Mouse (Mus musculus): Measurements from ENCODE around the gene Cbr2.

The Cbr2 gene

DNA sequence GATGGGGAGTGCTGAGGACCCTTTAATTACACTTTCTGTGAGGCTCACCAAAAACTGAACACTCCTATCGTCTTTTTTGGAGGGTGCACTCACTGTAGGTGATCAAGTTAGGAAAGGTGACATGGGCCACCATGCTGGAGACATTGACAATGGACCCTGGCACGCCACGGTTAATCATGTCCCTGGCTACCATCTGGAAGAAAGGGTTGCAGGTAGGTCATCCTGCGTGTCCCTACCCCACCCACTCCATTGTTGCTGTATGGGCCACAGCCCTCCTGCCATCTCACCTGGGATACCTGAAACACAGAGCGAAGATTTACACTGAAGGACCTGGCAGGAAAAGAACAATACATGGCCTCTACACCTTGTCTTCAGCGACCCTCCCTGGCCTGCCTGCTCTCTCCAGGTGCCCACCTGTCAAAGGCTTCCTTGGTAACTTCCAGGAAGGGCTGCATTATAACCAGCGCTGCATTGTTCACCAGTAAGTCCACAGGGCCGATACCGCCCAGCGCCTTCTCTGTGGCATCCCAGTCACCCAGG is 1.5 kb downstream of the Cbr2 start:
- DNase-seq (ENCODE audit: low read depth), result no peak

DNA sequence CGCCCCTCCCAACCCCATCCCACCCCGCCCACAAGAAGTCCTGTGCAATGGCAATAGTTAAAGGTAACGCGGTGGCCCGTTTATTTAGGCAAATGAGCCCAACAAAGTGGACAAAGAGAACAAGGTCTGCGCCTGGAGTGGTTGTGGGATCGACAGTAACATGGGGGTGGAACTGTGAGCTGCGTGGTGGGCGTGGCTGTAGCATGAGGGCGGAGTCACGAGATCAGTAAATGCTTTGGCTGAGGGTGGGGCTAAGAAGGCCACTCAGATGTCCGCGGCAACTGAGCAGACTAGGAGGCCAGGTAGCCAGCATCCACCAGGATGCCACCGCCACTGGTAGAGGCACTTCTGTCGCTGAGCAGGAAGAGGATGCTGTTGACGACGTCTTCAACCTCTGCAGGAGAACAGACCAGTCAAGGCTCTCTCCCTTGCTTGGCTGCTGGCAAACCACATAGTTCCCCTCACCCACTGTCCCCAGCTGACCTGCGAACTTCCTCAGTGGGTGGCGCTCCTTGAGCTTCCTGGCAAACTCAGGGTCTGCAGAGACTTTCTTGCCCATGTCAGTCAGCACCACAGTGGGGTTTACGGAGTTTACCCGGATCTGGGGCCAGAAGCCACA is 2.4 kb downstream of the Cbr2 start:
- peak; percentile 72 for DNase-seq (ENCODE audit: low read depth)

DNA sequence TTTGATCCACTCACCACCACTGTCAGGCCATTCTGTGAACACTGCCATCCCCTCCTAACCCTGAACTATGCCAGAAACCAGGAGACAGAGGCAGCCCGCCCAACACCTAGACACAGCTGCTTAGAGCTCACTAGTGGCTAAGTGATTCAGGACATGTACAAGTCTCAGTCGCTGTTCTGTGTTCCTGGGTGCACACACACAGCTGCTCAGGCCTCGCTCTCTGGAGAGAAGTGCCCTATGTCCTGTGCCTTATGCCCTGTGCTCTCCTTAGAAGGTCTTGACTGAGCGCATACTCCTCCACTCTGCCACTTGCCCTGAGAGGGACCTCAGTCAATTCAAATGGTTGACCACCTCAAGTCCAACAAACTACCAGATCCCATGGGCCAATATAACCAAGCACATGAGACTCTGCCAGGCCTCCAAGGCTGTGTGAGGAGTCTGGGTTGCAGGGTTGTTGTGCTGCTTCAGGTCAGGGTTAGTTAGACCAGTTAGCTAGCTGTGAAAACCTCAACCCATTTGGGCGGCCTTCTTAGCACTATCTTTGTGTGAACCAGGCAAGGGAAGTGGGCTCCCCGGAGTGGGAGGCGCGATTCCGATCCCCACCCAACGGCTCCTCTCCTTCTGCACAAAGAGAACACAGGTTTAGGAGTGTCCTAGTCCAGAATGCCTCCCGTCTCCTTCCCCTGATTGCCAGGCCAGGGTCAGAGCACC is 3.2 kb downstream of the Cbr2 start:
- DNase-seq (ENCODE audit: low read depth), result no peak

DNA sequence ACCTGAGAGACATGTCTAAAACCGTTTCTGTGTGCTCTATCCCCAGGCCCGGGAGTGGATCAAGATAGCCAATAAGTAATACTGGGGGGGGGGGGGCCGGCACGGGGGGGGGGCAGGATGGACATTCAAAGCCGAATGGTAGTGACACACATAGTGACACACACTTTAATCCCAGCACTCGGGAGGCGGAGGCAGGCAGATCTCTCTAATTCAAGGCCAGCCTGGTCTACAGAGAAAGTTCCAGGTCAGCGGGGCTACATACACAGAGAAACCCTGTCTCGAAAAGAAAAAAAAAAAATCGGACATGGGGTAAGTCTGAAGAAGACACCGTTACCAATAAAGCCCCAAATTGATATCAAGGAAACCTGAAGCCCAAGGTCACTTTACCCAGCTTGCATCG is 4.3 kb downstream of the Cbr2 start:
- DNase-seq (ENCODE audit: low read depth), result no peak

DNA sequence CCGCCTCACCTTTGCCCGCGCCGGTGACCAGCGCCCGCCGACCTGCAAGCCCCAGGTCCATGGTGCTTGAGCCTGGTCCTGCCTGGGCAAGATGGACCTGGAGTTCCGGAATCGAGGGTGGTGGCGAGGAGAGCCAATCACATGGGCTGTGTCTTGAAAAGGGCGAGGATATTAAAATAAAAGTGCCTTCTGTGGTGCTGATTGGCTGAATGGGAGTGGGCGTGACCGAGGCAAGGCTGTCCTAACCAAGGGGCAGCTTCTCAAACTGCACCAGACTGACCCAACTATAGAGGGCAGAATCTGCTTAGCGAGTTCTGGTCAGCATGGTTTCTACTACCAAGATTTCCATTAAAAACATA is 4.8 kb downstream of the Cbr2 start, which contains the start of gene Dcxr:
Gene Dcxr, minus strand, starts transcription at position 113 of the 359 bp plus-strand sequence.
- peak; percentile 81 for DNase-seq (ENCODE audit: low read depth)

DNA sequence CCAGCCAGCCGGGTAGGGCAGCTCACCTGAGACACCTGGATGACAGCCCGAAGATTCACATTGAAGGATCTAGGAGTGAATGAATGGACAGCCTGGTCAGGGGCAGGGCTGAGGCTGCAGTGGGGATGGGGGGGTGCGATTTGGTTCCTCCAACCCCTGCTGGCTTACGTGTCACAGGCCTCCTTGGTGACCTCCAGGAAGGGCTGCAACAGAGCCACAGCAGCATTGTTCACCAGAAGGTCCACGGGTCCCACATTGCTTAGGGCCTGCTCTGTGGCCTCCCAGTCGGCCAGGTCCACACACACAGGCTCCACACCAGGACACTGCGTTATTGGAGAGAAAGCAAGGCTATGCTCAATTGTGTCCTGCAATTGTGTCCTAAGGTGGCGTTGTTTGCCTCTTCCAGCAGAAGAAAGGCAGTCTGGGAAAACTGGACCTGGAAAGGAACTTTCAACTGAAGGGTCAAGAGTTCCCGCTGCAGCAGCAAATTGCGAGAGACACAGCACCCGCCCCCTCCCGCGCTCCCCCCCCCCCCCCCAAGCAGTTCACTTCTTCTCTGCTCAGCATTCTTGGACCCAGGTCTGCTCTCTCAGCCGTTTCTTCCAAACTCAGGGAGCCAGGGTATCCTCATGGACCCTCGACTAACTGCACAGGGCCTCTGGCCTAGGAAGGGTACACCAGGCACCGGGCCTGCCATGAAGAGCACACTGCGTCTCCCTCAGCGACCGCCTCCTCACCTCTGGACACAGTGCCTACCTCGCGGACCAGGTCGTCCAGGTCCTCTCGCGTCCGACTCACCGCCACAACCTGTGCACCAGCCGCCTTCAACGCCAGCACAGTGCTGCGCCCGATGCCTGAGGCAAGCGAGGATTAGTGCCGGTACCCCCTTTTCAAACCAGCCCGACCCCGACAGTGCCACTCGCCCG is 5.4 kb downstream of the Cbr2 start:
- DNase-seq (ENCODE audit: low read depth), result no peak

DNA sequence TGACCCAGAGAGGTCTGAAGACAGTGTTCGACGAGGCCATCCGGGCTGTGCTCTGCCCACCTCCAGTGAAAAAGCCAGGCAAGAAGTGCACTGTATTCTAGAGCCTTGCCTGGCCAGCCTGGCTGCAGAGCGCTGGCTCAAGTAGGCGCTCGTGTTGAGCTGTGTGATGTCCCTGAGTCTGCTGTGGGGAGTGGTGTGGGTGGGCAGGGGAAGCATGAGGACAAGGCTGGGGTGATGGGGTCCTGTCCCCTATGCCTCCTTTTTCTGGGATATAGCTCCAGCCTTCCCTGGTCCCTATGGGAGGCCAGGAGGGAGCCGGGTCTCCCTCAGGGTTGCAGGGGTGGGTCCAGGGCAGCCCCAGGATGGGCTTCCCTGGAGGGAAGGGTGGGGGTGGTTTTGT is 8.4 kb downstream of the Cbr2 start:
- DNase-seq (ENCODE audit: low read depth), result no peak

DNA sequence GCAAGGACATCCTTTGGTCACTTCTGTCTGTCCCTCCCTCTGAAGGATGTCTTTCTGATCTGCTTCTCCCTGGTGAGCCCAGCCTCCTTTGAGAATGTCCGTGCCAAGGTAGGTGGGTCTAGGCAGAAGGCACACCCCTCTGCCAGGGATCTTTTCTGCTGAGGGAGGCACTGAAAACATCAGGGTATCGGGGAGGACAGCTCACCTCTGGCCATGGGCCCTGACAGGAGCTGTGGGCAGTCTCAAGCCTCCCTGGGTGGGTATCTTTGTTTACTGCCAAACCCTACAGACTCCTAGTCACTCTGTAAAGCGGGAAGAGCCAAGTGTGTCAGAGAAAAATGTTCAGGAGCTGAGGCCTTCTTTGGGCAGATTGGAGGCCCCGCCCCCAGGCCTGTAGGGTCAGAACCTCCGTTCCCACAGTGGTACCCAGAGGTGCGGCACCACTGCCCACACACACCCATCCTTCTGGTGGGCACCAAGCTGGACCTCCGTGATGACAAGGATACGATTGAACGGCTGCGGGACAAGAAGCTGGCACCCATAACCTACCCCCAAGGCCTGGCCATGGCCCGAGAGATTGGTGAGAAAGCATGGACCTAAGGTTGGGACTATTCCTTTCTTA is 9.0 kb downstream of the Cbr2 start:
- no peak for DNase-seq (ENCODE audit: low read depth)

DNA sequence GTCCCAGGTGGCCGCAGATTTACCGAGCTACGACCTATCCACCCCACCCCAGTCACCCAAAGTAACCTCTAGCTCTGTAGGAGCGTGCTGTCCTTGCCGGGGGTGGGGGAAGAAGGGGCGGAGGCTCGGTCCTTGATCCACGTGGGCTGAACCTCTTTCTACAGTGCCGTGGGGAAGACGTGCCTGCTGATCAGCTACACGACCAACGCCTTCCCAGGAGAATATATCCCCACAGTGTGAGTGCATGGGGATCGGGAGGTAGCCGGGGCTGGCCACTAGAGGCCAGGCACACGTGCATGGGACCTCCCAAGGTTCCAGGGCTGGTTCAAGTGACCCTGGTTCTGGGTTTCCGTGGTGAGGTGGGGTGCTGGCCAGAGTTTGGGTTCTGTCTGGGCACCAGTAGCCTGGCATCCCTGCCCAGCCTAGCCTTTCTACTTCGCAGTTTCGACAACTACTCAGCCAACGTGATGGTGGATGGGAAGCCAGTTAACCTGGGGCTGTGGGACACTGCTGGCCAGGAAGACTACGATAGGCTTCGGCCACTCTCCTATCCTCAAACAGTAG is 9.8 kb downstream of the Cbr2 start:
- DNase-seq (ENCODE audit: low read depth), result no peak

DNA sequence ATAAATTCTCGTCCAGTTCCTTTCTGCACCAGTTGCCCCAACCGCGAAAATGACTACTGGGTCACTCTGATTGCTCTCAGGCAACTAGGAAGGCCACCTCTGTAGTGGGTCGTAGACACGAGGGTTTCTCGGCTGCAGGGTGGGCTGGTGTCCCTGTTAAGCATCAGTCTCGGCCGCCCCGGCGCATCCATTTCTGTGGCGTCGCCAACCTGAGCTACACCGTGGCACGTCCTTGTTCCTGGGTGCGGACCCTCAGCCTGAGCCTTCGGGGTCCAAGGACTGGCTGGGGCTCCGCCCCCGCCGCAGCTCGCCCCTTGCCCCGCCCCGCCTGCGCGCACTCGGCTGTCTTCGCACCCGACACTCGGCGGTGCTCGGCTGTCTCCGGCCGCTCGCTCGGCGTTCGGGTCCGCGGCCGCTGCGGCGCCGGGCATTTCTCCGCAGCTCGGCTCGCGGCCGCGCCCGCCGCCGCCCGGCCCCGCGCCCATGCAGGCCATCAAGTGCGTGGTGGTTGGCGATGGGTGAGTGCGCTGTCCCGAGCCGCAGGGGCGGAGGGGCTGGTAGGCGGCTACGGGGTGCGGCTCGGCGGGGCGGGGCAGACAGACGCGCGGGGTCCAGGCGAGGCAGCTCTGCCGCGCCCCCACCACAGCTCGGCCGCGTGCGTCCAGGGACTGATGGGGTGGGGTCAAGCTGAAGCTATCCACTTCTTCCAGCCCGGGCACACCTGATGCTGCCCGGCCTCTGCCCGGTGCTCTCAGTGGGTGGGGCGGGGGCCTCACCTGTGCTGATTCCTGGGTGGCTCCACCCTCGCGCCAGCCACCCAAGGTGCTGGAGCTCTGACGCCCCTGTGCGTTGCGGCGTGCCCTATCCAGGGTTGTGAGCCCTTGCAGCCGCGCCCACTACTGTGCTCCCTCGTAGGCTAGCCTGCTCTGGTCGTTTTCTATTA is 10.5 kb downstream of the Cbr2 start, which contains the start of gene Rac3:
Gene Rac3, plus strand, starts transcription at position 347 of the 943 bp plus-strand sequence.
- peak; percentile 56 for DNase-seq (ENCODE audit: low read depth)

DNA sequence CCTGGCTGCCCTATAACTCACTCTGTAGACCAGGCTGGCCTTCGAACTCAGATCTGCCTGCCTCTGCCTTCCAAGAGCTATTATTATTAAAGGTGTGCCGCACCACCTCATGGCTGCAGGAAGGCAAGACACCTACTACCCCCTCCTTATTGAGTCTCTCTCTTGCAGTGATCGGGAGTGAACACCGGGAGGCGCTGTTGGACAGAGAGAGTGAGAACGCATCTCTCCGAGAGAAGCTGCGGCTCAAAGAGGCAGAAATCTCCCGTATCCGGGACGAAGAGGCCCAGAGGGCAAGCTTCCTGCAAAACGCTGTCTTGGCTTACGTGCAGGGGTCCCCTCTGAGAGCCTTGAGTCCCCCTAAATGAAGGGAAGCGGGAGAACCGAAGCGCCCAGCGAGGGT is 11.5 kb downstream of the Cbr2 start:
- peak; percentile 97 for DNase-seq (ENCODE audit: low read depth)

DNA sequence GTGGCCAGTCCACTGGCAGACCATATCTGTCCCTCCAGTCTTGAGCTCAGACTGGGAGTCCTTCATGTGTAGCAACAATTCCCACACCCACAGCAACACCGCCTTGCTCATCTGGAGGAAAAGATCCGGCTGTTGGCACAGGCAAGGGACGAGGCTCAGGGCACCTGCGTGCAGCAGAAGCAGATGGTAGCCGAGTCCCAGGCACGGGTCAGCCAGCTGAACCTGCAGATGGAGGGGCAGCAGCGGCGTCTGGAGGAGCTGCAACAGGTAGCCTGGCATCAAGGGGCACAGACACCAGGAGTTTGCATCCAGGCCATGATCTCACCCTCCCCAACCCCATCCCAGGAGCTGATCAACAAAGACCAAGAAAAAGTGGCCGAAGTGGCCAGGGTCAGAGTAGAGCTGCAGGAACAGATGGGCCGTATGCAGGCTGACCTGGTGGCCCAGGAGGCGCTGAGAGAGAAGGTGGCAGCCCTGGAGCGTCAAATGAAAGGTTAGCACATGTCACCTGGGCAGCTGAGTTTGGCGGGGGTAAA is 12.0 kb downstream of the Cbr2 start:
- DNase-seq (ENCODE audit: low read depth), result no peak

DNA sequence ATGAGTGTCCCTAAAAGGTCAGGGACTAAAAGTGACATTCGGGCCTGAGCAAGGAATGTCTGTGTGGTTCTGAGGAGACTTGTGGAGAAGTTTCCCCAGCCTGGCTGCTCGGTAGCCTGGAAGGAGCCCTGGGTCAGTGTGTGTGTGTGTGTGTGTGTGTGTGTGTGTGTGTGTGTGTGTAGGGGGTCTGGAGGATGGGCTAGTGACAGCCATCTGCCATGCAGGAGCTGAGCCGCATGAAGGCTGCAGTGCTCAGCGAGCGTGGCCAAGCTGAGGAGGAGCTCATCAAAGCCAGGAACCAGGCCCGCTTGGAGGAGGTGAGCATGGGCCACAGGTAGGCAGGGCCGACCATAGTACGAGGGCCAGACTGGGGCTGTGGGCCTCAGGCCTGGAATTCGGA is 12.7 kb downstream of the Cbr2 start:
- no peak for DNase-seq (ENCODE audit: low read depth)

DNA sequence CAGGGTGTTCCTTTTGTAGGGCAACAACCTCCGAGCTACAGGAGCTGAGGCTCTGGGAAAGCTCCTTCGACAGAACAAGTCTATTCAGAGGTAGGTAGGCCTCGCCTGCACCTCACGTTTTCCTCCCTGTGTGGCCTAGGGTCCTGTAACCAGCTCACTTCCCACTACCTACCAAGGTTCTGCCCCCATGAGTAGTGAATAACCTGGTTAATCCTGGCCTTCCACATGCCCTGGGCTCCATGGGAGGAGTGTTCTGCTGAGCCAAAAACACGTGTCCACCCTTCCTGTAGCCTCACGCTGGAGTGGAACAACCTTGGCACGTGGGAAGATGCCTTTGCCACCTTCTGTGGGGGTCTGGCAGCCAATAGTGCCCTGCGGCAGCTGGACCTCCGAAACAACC is 16.8 kb downstream of the Cbr2 start:
- DNase-seq (ENCODE audit: low read depth), result no peak

DNA sequence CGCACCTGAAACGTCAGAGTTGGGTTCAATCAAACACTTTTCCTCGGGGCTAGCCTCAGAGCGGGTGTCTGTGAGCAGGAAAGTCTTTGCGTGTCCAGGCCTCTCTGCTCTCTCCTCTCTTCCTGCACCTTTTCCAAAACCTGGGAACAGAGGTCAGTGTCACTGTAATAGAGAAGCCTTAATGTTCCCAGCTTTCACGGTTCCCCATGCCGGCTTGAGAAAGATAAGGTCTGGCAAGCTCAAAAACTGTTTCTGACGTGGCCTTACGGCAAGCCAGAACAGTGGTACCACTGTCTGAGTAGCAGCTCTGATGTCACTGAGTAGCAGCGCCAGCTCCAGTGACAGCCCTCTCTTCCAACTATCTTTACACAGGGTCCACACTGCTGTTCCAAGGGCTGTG is 17.4 kb downstream of the Cbr2 start:
- no peak for DNase-seq (ENCODE audit: low read depth)

DNA sequence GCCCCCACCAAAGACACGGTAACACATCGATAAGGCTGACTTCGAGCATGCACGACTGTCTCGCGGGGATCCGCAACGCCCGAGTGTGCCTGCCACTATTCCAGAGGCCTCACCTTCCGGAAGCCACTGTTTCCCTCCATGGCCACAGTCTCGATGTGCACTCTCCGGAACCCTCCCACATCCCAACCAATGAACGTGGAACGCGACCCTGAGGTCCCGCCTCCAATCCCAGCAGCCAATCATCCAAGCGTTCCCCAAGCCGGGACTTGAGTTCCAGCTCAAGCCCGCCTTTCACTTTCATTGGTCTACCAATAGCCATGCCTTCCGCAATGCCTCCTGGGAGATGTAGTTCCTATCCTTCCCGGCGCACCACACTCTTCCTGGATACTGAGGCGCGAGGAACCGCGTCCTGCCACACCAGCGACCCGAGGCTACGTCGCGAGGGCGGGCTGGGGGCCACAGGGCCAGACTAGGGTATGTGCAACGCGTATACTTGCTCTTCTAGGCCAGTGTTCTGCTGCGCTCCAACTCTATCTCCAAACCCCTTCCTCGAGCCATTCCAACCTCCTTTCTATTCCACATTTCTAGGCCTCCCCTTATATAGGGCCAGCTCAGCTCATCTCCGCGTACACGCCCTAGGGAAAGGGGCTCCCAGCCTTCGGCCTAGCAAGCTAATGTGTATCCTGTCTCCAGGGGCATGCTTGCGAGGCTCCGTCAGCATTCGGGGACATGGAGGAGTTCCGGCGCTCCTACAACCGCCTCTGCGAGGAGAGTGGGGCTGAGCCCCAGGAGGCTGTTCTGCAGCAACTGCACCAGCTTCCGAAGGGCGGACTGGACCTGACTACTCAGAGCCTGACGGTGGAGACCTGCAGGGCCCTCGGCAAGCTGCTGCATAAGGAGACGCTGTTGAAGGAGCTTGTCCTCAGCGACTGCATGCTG is 18.1 kb downstream of the Cbr2 start, which contains the start of the genes Cenpx and Lrrc45:
Gene Cenpx, minus strand, starts transcription at position 159 of the 939 bp plus-strand sequence.
Gene Lrrc45, plus strand, starts transcription at position 346 of the 939 bp plus-strand sequence.
- peak; percentile 99 for DNase-seq (ENCODE audit: low read depth)

DNA sequence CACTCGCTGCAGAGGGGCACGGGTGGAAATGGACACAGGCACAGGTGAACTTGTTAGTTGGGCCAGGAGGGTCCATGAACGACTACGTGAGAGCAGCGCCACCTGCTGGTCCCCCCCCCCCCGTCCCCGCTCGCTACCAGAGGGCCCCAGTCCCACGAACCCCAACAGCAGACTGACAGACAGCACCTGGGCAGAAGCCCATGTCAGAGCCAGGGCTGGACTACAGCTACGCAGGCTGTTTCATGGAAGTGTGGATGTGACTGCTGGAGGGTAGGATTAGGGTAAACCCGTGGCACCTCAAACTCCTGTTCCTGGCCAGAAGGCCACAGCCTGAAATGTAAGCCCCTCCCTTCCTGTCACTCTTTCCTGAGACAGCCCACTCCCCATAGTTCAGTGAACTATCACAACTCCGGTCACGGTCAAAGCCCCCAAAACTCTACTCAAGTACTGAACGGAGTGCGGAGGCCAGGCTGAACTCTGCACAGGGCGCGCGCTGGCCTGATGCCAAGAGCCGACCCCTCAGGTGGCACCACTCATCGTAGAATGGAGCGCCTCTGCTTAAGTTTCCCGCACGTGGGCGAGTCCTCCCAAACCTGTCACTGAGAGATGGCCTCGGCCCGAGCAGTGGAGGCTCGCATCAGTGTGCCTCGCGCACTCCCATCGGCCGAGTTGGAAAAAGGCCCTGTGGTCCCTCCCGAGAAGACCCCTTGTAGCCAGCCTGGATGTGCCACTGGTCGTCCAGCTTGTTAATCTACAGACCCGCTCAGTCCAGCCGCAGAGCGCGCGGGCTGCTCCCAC is 18.9 kb downstream of the Cbr2 start:
- peak; percentile 85 for DNase-seq (ENCODE audit: low read depth)

DNA sequence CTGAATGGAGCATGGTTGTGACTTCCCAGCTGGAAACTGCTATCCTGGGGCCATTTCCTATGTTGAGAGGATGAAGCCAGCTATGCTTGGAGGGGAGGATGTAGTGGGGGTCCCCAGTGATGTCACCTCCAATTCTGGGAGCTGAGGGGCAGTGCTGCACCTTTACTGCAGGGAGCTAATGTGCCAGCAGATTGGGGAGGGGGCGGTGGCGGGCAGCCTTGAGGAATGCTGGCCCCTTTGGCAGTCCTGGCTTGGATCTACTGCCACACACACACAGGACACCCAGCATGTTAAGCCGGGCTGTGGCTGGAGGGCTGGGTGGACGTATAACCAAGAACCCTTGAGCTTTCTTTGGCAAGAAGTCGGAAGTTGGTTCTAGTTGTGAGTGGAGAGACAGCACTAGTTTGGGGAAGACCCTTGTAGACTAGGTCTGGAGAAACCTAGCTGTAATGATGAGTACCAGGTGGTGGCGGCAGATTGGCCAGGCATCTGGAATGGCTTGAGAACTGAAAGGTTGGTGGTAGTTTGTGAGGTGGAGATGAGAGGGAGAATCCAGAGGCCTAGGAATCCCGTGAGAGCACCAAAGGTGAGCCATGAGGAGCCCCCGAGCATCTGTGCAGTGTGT is 19.8 kb downstream of the Cbr2 start:
- DNase-seq (ENCODE audit: low read depth), result no peak
